Mouse (Mus musculus): ENCODE measurements around the gene Gtf3c1. TPM values are rescaled to one million over a fixed set of nuclear protein-coding genes. Genes with fewer than 3 reads are reported as not detected.

The Gtf3c1 gene
- total RNA-seq, 2 experiments from 2014 or later: 73.5 to 87.1 TPM

DNA sequence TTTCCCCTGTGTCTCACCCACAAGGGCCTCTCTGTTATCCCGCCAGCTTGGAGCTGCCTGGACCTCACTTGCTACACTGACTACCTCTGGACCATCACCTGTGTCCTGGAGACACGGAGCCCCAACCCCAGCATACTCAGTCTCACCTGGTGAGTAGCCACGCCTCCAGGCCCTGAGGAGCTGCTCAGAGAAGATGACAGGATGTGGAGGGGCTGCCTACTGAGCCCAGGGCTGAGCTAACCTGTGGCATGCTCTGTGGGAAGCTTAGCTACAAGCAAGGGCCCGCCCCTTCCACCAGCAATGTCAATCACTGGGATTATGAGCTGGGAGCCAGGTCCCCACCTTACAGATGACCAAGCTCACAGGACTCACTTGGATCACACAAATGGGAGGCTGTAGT is 82.4 kb downstream of the Gtf3c1 start:
- DNase-seq: no peak

DNA sequence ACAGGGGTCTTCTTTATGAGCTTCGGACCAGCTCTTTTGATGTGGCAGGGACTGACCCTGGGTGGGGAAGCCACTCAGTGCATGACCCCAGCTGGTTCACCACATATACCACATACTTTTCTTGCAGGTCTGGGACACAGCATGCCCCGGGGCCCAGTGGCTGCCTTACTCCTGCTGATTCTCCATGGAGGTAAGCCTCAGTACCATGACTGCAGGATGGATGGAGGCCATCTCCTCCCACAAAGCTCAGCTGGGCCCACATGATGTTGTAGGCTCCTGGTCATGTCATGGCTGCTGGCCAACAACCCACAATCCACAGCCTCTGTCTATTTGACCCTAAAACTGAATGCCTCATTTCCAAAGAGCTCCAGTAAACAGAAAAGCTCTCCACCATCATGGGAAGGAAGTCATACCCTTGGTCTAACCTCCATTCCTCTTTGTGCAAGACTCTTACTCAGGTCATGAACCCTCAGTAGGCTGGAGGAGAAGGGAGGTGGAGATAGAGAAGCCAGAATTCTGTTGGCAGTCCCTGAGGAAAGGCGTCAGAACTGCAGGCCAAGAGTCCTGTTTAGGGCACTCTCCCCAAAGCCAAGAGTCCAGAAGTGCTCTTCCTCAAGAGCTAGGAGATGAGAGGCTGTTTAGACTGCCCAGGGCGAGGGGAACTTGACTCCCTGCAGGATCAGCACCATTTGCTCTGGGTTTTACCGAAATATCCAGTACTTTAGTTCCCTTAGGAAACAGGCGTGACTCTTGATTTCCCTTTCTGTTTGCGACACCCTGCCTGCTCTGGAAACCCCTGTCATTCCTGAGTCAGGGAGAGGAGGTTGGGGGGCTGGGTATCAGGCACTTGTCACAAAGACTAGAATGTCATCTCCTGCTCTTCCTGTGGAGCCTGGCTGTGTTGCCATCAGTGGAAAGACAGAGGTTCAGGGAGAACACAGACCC is 84.6 kb downstream of the Gtf3c1 start:
- no peak for DNase-seq
- intact Hi-C loops (cut with DNase I): no loop called here

More for the DNA sequence above, 82.4 kb downstream of the Gtf3c1 start:
- intact Hi-C loops (cut with DNase I): no loop called here

DNA sequence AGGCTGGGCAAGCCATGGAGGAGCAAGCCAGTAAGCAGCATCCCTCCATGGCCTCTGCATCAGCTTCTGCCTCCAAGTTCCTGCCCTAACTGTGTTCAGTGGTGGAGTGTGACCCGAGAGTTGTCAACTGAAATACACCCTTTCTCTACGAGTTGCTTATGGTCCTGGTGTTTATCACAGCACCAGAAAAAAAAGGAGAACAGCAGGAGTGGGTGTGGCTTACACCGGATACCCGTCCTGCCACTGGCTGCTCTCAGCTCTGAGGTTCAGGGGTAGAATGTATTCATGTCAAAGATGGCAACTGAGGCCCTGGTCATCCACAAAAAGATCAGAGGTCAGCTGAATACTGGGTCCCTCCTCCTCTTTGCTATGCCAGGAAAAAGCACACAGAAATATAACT is 87.5 kb downstream of the Gtf3c1 start:
- no peak for DNase-seq
- intact Hi-C loops (cut with DNase I): no loop called here

DNA sequence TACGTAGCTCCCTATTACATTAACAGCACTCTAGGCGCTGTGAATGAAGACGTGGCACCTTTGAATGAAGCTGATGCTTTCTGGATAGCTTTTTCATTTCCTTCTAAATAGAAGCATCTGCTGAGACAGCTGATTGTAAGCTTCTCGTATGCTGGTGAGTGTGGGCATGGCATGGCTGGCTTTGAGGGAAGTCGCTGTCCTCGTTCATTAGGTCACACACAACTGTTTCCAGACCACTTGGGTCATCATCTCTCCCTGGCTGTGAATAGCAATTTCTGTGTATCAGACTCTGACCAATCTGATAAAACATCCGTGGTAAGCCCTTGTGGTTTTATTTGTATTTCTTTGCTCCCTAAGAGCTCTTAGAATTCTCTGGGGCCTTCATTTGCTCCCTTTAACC is 89.6 kb downstream of the Gtf3c1 start:
- no peak for DNase-seq
- intact Hi-C loops (cut with DNase I): no loop called here

DNA sequence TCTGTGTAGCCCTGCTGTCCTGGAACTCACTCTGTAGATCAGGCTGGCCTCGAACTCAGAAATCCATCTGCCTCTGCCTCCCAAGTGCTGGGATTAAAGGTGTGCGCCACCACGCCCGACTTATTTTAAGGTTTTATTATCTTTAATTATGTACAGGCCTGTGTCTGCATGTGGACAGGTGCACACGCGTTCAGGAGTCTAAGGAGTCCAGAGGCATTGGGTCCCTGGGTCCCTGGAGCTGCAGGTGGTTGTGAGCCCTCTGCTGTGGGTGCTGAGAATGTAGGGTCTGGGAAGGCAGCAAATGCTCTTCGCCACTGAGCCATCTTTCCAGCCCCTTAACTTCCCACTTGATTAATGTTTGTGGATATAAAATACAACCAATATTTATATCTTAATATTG is 92.1 kb downstream of the Gtf3c1 start:
- no peak for DNase-seq
- intact Hi-C loops (cut with DNase I): no loop called here

DNA sequence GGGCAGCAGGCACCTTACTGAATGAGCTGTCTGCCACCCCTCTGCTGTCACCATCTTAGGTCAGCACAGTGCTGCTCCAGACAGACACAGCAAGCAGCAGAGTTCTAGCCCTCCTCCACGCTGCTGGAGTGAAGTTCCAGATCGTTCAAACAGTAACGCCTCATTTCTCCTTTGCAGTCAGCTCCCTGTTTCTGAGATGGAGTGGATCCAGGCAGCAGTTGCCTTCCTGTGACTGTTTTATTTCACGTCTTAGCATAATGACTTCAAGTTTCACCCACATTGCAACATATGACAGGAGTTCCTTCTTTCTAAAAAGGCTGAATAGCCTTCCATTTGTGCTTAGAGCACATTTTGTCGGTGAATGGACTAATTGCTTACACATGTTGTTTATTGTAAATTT is 94.0 kb downstream of the Gtf3c1 start:
- intact Hi-C loops (cut with DNase I): no loop called here
- DNase-seq: no peak

DNA sequence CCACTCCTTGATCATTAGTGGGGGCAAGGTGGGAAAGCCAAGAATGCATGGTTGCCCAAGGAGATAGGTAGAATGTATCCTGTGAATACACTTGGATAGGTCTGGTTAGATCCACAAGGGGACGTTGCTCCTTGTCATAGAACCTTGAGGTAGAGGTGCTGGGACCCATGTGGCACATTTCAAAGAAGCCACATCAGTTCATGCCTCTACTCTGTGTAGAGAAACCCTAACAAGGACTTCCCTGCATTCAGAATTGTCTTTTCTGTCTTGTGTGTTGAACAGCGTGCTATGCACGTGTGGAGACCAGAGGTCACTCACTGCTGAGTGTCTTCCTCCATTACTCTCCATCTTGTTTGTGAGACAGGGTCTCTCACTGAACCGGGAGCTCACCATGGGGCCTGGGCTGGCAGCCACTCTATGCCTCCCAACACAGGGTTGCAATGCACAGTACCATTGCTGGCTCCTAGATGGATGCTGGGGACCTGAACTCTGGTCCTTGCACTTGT is 99.3 kb downstream of the Gtf3c1 start:
- no peak for DNase-seq
- intact Hi-C loops (cut with DNase I): no loop called here

DNA sequence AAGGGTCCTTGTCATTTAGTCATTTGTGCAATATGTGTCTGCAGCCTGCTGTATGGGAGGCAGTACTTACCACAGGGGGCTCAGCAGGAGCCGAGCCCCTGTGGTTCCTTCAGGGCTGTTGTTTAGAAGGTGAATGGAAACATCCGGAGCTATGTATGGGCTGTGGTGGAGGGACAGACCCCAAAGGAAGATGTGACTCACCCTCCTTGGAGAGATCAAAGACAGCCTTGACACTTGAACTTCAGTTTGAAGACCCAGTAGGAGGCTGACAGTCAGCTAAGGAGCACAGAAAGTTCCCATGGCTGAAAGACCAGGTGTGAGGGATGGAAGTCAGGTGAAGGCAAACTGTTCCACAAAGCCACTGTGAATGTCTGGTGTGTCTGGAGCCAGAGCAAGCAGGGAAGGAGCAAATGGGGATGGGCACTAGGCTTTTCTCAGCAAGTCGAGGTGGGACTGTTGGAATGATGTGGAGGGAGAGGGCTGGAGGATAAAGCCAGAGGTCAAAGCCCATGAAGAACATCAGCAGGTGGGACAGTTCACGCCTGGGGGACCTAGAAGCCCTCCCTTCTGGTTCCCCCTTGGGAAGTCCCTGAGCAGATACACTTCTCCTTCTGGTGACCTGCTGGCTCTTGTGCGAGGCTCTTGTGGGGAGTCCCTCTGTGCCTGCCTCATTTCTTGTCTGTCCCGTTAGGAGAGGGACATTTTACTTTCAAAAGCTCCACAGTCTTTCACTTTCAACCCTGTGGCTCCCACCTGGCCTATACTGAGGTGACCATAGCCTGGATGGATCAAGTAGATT is 100.0 kb downstream of the Gtf3c1 start:
- intact Hi-C loops (cut with DNase I): no loop called here
- no peak for DNase-seq

DNA sequence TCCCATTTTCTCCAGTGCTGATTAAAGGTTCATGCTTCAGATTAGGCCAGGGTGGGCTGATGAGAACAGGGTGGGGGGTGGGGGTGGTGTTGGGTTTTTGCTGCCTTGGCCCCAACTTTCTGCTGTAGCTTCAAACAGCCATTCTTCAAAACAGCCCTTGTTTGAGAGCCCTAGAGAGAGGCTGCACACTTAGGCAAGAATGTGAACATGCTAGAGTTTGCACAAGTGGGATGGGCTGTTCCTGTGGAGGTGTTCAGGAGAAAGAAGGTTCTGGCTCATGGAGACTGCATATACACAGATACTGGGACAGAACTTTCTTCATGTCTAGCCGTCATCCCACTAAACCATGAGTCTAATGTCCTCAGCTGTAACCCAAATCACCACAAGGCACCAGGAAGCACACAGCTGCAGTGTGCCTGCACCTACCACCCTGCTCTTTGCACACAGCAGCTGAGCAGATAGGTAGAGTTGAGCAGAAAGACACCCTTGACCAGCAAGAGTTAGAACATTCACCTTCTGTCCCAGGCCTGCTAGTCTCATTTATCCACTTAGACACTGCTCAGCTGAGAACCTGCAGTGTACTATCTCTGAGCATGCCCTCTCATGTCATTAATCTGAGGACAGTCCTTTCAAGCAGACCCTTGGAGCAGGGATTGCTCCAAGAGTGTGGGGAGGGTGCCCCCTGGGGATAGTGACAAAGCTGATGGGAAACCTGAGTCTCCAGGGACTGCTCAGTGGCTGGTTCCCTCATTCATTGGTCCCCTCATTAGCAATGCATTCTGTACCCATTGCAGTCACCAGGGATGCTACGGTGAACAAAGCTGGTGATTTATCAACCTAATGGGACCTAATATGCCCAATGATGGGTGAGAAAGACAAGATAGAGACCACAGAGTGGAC is 101.1 kb downstream of the Gtf3c1 start:
- DNase-seq: no peak
- intact Hi-C loops (cut with DNase I): no loop called here

- DNase-seq: no peak
- intact Hi-C loops (cut with DNase I): no loop called here
Observed at GRCm38 (mm10) chr7:125605725-125606139, 101.8 kb downstream of the Gtf3c1 start.

DNA sequence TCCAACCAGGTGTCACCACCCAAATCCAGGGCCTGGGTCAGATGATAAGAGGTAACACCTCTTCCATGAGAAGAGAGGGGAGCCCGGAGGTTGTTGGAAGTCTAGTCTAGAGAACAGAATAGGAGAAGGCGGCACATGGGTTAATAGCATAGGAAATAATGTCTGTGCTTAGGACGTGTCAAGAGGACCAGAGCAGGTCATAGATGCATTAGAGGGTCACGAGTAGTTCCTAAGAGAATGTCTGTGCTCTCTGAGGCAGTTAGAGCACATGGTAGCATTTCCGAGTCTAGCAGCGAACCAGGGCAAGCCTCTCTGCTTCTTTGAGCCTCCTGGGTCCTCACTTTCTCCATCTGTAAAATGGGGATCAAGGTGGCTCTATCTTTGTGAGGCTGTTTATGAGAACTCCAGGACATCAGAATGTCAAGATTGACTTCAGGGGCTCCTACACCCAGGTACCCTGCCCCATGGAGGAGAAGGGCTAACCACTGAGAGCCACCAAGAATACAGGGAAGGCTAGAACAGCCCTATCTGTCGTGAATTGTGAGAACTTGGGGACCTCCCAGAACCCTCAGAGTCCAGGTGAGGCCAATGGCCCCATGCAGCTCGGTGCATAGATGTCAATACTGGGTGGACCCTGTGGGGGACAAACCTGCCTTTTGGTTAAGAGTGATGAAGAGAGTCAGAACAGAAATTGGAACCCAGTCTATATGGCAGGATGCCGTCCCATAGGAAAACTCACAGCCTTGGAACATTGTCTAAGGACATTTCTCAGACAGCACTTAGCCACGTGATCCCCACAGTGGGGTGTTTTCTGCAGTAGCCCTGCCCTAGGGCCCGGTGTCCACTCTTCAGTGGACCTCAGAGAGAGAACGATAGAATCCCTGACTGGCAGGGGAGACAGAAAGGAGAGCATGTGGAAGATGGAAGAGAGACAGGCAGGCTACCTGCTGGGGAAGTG is 102.9 kb downstream of the Gtf3c1 start:
- intact Hi-C loops (cut with DNase I): no loop called here
- DNase-seq: no peak

- intact Hi-C loops (cut with DNase I): no loop called here
- DNase-seq: no peak
Observed at GRCm38 (mm10) chr7:125603185-125603631, 104.4 kb downstream of the Gtf3c1 start, which contains the start of gene Il21r. Il21r (plus strand) TSS chr7:125603429.

GRCm38 (mm10) chr7:125601821-125602448 is 105.6 kb downstream of the Gtf3c1 start:
- intact Hi-C loops (cut with DNase I): no loop called here
- no peak for DNase-seq

GRCm38 (mm10) chr7:125601280-125601670 is 106.3 kb downstream of the Gtf3c1 start:
- no peak for DNase-seq
- intact Hi-C loops (cut with DNase I): no loop called here

GRCm38 (mm10) chr7:125600612-125601279 is 106.8 kb downstream of the Gtf3c1 start:
- DNase-seq: no peak
- intact Hi-C loops (cut with DNase I): no loop called here

DNA sequence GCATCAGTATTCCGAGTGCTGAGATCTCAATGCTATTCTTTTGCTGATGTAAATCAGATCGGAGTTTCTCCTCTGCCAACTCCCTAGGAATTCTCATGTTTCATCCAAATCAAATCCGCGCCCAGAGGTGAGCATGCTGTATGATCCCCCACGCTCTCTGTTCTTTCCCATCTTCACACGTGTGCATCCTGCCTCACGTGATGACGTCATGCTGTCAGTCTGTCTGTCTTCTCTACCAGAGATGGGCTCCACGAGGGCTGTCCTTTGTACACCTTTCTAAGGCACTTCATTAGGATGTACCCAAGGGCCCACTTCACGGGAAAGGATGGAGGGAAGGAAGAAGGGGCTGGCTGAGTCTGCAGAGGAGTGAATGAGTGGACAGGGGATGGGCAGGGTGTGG is 107.4 kb downstream of the Gtf3c1 start:
- intact Hi-C loops (cut with DNase I): no loop called here
- no peak for DNase-seq

DNA sequence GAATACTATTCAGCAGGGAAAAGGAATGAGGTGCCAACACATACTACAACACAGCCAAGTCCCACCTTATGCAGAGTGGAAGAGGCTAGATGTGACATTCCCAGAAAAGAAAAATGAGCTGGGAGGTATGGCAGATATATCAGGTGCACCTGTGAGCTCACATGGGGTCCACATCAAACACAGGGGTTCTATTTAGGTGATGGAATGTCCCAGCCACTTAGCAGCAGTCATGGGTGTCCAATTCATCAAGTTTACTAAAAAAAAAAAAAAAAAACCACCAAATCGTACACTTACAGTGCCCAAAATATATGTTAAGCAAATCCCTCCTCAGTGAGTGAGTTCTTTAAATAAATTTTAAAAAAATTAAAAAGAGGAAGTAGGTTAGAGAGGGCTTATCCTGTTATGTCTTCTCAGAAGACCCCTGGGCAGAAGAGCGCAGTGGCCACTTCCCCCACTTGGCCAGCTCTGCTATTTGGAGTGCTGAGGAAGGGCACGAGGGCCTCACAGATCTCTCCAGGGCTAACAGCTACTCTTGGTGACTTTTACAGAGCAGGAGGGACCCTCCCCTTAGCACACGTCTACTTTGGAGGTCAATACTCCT is 108.1 kb downstream of the Gtf3c1 start:
- no peak for DNase-seq
- intact Hi-C loops (cut with DNase I): no loop called here
